Mouse (Mus musculus): Measurements from ENCODE around the gene Cfdp1. TPM values are rescaled to one million over a fixed set of nuclear protein-coding genes. Genes with fewer than 3 reads are reported as not detected.
A peak's percentile ranks its signal among the peaks of the same experiment; 100 is the strongest.

The Cfdp1 gene
- polyA plus RNA-seq, 1 experiment from 2014 or later: 180 TPM

DNA sequence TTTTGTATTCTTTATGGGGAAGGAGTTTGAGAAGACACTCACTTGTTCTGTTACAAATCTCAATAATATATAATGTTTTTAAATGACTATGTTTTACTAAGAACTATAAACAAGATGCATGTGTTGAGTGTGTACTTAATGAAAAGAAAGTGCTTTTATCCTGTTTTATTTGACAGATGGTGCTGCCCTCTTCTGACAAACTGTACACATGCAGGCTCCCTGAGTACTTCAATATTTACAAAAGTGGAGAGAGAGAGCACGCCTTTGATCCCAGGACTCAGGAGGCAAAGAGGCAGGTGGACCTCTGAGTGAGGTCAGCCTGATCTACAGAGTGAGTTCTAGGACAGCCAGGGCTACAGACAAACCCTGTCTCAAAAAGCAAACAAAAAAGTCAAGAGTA lies 18.6 kb downstream of the Cfdp1 start:
- no peak for ATAC-seq (replicated peaks; ENCODE audit: low FRiP score, low read depth)
- Histone ChIP-seq H3K4me2 (ENCODE audit: low read length) (no peak overlapping the region), H3K27ac (no peak overlapping the region), H3K9ac (ENCODE audit: low read depth, low read length) (no peak overlapping the region), H3K27me3 (ENCODE audit: insufficient read depth, low read length) (no peaks in the 10 kb centered on the region), H3K4me1 (replicated peaks; ENCODE audit: insufficient read depth, low read length) (peaks cover 11% of the 10 kb centered on the region), H3K36me3 (ENCODE audit: insufficient read depth, low read length) (peaks cover 17% of the 10 kb centered on the region; the same call in 1 of the 2 replicates), H3K4me3 (replicated peaks; ENCODE audit: low read depth, low read length) (no peak overlapping the region), H3K9me3 (replicated peaks; ENCODE audit: low read length) (no peaks in the 10 kb centered on the region)
- 34% methylated on average over 1 of the region's 1 CpGs for WGBS
- TF ChIP-seq CTCF (IDR thresholded peaks at IDR 0.05; ENCODE audit: low read depth): peak; percentile 74
- peak; percentile 86 for DNase-seq (ENCODE audit: low spot score)

DNA sequence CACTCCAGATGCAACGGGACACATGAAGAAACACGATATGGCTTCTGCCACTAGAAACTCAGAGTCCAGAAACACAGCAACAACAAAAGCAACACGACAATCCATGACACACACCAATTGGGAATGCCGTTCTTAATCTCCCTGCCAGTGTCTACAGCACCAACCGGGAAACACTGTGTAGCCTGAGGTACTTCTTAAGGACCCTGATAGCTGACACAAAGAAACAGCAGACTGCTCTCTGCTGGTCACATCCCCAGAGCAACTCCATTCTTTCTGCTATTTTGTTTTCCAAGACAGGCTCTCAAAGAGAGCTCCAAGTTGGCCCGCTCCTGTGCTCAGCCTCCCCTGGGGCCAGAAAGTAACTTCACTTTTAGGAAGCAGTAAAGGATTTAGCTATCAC lies 20.1 kb downstream of the Cfdp1 start:
- no peak overlapping the region for H3K4me2 ChIP-seq (ENCODE audit: low read length)
- DNase-seq (ENCODE audit: low spot score) (peak; percentile 58), ATAC-seq (replicated peaks; ENCODE audit: low FRiP score, low read depth) (0 out of 2 replicates have a peak, but pooled peaks have one; percentile 36)
- H3K27ac ChIP-seq: peak overlapping the region; percentile 19; the same call in 1 of the 2 replicates
- no peaks in the 10 kb centered on the region for H3K9me3 ChIP-seq (replicated peaks; ENCODE audit: low read length)
- peaks cover 11% of the 10 kb centered on the region for H3K4me1 ChIP-seq (replicated peaks; ENCODE audit: insufficient read depth, low read length)
- H3K27me3 ChIP-seq (ENCODE audit: insufficient read depth, low read length): no peaks in the 10 kb centered on the region
- 20% methylated on average over 6 of the region's 6 CpGs for WGBS
- peaks cover 20% of the 10 kb centered on the region; the same call in 1 of the 2 replicates for H3K36me3 ChIP-seq (ENCODE audit: insufficient read depth, low read length)
- no peak overlapping the region for H3K4me3 ChIP-seq (replicated peaks; ENCODE audit: low read depth, low read length)
- peak; percentile 53 for TF ChIP-seq CTCF (IDR thresholded peaks at IDR 0.05; ENCODE audit: low read depth)
- no peak overlapping the region for H3K9ac ChIP-seq (ENCODE audit: low read depth, low read length)

DNA sequence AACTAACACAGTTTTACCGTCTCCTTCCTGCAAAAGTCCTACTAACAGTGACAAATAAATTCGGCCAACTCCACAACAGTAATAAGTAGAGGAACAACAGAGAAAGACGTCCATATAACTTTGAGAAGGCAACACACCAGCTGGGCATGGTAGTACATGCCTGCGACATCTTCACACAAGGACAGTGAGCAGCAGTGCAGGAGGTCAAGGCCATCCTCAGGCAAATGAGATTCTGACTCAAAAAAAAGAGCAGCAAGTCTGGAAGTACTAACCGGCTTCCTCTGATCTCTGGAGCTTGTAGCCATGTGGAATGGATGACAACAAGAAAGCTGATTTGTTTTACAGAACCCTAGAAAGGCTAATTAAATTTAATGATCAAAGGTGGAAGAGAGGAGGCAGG lies 21.1 kb downstream of the Cfdp1 start:
- H3K27ac ChIP-seq: no peak overlapping the region
- WGBS: 39% methylated on average over 5 of the region's 5 CpGs
- peaks cover 17% of the 10 kb centered on the region; the same call in 1 of the 2 replicates for H3K36me3 ChIP-seq (ENCODE audit: insufficient read depth, low read length)
- H3K27me3 ChIP-seq (ENCODE audit: insufficient read depth, low read length): no peaks in the 10 kb centered on the region
- H3K9ac ChIP-seq (ENCODE audit: low read depth, low read length): no peak overlapping the region
- H3K4me2 ChIP-seq (ENCODE audit: low read length): no peak overlapping the region
- ATAC-seq (replicated peaks; ENCODE audit: low FRiP score, low read depth) (no peak), DNase-seq (ENCODE audit: low spot score) (peak; percentile 43)
- no peak overlapping the region for H3K4me3 ChIP-seq (replicated peaks; ENCODE audit: low read depth, low read length)
- TF ChIP-seq CTCF (IDR thresholded peaks at IDR 0.05; ENCODE audit: low read depth): no peak
- no peaks in the 10 kb centered on the region for H3K9me3 ChIP-seq (replicated peaks; ENCODE audit: low read length)
- peaks cover 11% of the 10 kb centered on the region for H3K4me1 ChIP-seq (replicated peaks; ENCODE audit: insufficient read depth, low read length)

DNA sequence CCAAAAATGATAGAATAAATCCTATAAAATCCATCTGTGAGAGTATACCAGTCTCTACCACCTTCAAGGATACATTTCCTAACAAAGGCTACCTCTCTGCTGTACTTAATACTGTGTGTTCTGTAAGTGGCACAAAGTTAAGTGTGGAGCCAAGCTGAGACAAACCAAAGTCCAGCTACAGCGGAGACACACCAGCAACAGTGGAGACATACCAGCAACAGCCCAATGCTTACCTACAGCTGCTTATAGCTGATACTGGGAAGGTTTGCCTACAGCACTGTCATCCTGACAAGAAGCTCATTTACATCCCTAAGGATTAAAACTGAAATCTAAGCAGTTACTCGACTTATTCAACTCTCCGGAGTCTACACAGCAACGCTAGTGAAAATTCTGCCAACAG lies 22.1 kb downstream of the Cfdp1 start:
- Histone ChIP-seq H3K27me3 (ENCODE audit: insufficient read depth, low read length) (no peaks in the 10 kb centered on the region), H3K9ac (ENCODE audit: low read depth, low read length) (no peak overlapping the region), H3K36me3 (ENCODE audit: insufficient read depth, low read length) (peaks cover 14% of the 10 kb centered on the region; the same call in 1 of the 2 replicates), H3K27ac (no peak overlapping the region), H3K4me1 (replicated peaks; ENCODE audit: insufficient read depth, low read length) (peaks cover 11% of the 10 kb centered on the region), H3K4me2 (ENCODE audit: low read length) (no peak overlapping the region), H3K9me3 (replicated peaks; ENCODE audit: low read length) (no peaks in the 10 kb centered on the region), H3K4me3 (replicated peaks; ENCODE audit: low read depth, low read length) (no peak overlapping the region)
- no peak for TF ChIP-seq CTCF (IDR thresholded peaks at IDR 0.05; ENCODE audit: low read depth)
- 47% methylated on average over 4 of the region's 4 CpGs for WGBS
- ATAC-seq (replicated peaks; ENCODE audit: low FRiP score, low read depth): no peak
- DNase-seq (ENCODE audit: low spot score): no peak

DNA sequence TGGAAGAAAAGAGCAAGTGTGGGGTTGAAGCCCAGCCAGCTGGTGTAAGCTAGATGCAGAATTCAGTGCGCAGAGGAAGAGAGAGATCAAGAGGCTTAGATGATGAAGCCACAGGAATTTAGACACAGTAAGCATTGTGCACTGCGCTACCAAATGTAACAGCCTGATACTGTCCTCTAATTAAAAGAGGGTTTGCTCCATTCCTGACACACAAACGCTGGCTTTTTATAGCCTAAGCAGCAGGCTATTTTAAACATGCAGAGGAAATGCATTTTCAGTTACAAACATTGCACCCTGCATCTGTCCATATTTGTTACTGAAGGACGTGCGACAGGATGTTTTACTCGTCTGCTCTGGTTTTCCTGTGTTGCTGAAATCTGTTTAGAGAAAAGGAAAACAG lies 25.5 kb downstream of the Cfdp1 start:
- H3K9me3 ChIP-seq (replicated peaks; ENCODE audit: low read length): no peaks in the 10 kb centered on the region
- H3K27me3 ChIP-seq (ENCODE audit: insufficient read depth, low read length): no peaks in the 10 kb centered on the region
- WGBS: 68% methylated on average over 6 of the region's 6 CpGs
- peaks cover 11% of the 10 kb centered on the region; the same call in 1 of the 2 replicates for H3K36me3 ChIP-seq (ENCODE audit: insufficient read depth, low read length)
- no peak for TF ChIP-seq CTCF (IDR thresholded peaks at IDR 0.05; ENCODE audit: low read depth)
- peaks cover 7% of the 10 kb centered on the region for H3K4me1 ChIP-seq (replicated peaks; ENCODE audit: insufficient read depth, low read length)
- no peak overlapping the region for H3K4me3 ChIP-seq (replicated peaks; ENCODE audit: low read depth, low read length)
- peak overlapping the region; percentile 71; the same call in 1 of the 2 replicates for H3K27ac ChIP-seq
- DNase-seq (ENCODE audit: low spot score) (peak; percentile 66), ATAC-seq (replicated peaks; ENCODE audit: low FRiP score, low read depth) (no peak)
- no peak overlapping the region for H3K4me2 ChIP-seq (ENCODE audit: low read length)
- no peak overlapping the region for H3K9ac ChIP-seq (ENCODE audit: low read depth, low read length)

DNA sequence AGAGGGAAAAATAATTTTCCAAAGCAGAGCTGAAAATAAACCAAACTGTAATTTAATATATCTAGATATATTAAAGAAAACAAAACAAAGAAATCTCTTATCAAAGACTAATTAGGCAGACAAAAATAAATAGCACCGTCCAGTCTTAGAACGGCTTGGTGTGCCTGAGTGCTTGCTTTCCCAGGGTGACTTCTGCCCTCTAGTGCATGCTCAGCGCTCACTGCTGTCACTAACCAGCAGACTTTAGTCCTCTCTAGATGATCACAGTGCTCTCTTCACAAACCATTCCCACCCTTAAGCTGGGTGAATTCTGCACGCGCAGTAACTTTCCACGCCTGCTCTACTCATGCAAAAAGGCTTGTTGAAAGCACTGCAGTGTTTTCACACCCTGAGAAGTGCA lies 28.9 kb downstream of the Cfdp1 start:
- Histone ChIP-seq H3K9me3 (replicated peaks; ENCODE audit: low read length) (no peaks in the 10 kb centered on the region), H3K4me3 (replicated peaks; ENCODE audit: low read depth, low read length) (no peak overlapping the region), H3K9ac (ENCODE audit: low read depth, low read length) (no peak overlapping the region), H3K36me3 (ENCODE audit: insufficient read depth, low read length) (peaks cover 16% of the 10 kb centered on the region; the same call in 1 of the 2 replicates), H3K27ac (no peak overlapping the region), H3K4me2 (ENCODE audit: low read length) (no peak overlapping the region), H3K4me1 (replicated peaks; ENCODE audit: insufficient read depth, low read length) (no peaks in the 10 kb centered on the region), H3K27me3 (ENCODE audit: insufficient read depth, low read length) (no peaks in the 10 kb centered on the region)
- ATAC-seq (replicated peaks; ENCODE audit: low FRiP score, low read depth) (no peak; the same call in 1 of the 2 replicates), DNase-seq (ENCODE audit: low spot score) (peak; percentile 80)
- 57% methylated on average over 6 of the region's 6 CpGs for WGBS
- peak; percentile 76 for TF ChIP-seq CTCF (IDR thresholded peaks at IDR 0.05; ENCODE audit: low read depth)

DNA sequence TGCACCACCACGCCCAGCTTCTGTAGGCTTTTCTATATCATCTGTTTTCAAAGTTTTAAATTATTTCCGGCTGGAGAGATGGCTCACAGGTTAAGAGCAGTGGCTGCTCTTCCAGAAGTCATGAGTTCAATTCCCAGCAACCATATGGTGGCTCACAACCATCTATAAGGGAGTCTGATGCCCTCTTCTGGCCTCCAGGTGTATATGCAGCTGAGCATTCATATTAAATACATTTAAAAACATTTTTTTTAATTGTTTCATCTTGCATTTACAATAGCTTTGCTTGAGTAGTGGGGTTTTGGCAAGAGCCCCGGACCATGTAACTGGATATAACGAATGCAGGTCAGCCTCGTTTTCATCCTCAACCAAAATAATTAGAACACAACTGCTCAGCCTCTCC lies 29.8 kb downstream of the Cfdp1 start:
- no peak for ATAC-seq (replicated peaks; ENCODE audit: low FRiP score, low read depth)
- peaks cover 13% of the 10 kb centered on the region; the same call in 1 of the 2 replicates for H3K36me3 ChIP-seq (ENCODE audit: insufficient read depth, low read length)
- WGBS: 95% methylated on average over 5 of the region's 5 CpGs

More for the DNA sequence above, 29.8 kb downstream of the Cfdp1 start:
- H3K27me3 ChIP-seq (ENCODE audit: insufficient read depth, low read length): no peaks in the 10 kb centered on the region
- H3K9me3 ChIP-seq (replicated peaks; ENCODE audit: low read length): no peaks in the 10 kb centered on the region
- no peaks in the 10 kb centered on the region for H3K4me1 ChIP-seq (replicated peaks; ENCODE audit: insufficient read depth, low read length)
- H3K27ac ChIP-seq: no peak overlapping the region
- no peak overlapping the region for H3K4me2 ChIP-seq (ENCODE audit: low read length)
- no peak overlapping the region for H3K9ac ChIP-seq (ENCODE audit: low read depth, low read length)
- peak; percentile 60 for TF ChIP-seq CTCF (IDR thresholded peaks at IDR 0.05; ENCODE audit: low read depth)
- H3K4me3 ChIP-seq (replicated peaks; ENCODE audit: low read depth, low read length): no peak overlapping the region
- no peak for DNase-seq (ENCODE audit: low spot score)

Measured in kidney, postnatal 0 days (tissue).